Mouse (Mus musculus): Measurements from ENCODE around the gene Meiob. TPM values are rescaled to one million over a fixed set of nuclear protein-coding genes. Genes with fewer than 3 reads are reported as not detected.

The Meiob gene
- total RNA-seq, 2 experiments from 2014 or later, result not detected

DNA sequence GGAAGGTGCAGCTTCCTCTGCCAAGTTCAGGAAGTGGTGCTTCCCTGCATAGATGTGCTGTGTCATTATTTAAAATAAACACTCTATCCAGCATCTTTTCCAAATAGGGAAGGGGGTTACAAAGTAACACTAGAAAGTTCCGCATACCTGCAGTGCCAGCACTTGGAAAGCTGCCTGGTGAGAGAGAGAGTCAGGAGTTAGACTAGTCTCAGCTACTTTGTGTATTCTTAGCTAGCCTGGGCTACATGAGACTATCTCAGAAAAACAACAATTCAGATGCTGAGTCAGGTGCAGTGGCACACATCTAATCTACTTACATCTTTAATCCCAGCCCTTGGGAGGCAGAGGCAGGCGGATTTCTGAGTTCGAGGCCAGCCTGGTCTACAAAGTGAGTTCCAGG lies 57.7 kb downstream of the Meiob start:
- no peak for DNase-seq (ENCODE audit: low spot score in 2 of 2)
- intact Hi-C loops (cut with DNase I), result no loop called here

DNA sequence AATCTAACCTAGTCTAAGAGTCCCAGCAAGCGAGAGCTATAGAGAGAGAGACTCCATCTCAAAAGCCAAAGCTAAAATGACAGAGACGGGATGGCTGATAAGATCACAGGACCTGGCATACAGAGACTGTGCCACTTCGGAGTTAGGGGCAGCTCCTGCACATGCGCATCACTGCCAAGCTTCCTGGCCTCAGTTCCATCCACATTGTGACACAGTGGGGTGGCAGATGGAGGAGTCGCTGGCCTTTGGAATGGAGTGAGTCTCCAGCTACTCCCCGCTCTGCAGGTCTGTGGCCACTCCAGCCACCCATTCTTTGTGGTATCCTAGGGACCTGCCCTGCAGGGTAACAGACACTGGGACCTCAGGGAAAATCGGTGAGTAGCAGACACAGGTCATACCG lies 61.7 kb downstream of the Meiob start, which contains the start of gene Igfals:
TSS of gene Igfals (plus strand) at position 222 of the 400 bp plus-strand sequence.
- DNase-seq (ENCODE audit: low spot score in 2 of 2), result no peak
- intact Hi-C loops (cut with DNase I), result no loop called here

DNA sequence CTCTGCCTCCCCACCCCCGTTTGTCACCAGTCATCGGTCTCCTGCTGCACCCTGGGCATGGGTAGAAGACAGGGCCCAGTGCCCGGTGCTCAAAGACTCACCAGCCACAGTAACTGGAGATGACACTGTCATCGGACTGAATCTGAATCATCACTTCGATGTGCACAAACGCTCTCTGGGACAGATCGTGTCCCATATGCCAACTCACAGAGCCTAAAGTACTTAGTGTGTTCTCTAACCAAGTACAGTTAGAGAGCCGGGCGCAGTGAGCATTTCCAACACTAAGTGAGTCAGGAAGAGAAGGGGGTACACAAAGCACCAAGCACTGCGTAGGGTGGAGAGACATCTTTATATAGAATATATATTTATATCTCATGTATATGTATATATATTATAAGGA lies 63.8 kb downstream of the Meiob start:
- intact Hi-C loops (cut with DNase I), result no loop called here
- peak in 1 of 2 experiments; percentile 77 for DNase-seq (ENCODE audit: low spot score in 2 of 2)

DNA sequence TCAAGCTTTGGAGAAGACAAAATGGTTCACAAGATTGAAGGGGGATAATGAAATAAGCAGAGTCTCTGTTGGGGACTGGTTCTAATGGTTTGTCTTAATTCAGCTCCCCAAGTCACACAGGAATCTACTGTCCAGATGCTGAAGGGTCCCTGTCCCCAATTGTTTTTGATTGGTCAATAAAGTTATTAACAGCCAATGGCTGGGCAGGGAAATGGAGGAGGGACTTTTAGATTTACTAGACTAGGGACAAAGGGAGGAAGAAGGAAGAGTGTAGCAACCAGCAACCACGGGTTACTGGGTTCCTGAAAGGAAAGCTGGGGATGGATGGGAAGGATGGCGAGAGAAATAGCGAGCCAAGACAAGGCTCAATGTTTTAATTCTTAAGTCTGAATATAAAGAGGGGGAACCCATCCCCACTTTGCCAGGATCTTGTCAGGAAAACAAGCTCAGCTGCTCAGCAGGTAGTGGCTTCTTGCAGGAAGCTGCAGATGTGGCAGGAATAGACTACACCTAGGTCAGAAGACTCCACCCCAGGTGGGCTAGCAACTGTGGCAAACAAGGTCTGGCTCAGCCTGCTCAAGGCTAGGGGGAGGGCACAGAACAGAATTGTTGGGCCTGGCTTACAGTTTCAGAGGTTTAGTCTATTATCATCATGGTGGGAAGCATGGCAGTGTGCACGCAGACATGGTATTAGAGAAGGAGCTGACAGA lies 69.8 kb downstream of the Meiob start:
- DNase-seq (ENCODE audit: low spot score in 2 of 2), result no peak
- intact Hi-C loops (cut with DNase I), result no loop called here

DNA sequence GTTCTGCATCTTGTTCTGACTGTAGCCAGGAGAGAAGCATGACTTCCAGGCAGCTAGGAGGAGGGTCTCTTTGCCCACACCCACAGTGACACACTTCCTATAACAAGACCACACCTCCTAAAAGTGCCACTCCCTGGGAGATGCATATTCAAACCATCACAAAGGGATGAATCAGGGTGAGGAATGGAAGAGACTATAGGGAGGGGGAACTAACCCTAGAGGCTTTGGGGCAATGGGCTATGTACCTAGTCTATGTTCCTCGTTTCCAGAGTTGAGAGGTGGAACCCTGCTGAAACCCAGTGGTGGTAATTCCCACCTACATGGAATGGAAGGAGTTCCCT lies 70.3 kb downstream of the Meiob start:
- intact Hi-C loops (cut with DNase I), result no loop called here

DNA sequence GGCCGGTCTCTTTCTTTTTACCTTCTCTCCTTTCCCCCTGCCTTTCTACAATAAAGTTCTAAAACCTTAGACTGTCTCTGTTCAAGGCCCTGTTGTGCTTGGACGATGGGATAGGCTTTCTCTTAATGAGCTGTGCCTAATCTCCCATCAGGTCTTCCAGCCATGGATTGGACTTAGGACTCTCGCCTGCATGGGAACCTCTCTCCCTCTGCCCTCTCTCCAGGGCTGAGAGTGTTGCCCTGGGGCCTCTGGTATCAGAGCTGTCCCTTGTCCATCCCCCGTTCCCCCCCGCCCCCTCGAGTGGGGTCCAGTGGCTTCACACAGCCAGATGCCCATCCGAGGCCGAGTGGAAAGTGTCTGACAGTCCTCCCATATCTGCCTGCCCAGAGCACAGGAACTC lies 70.9 kb downstream of the Meiob start:
- no peak for DNase-seq (ENCODE audit: low spot score in 2 of 2)
- intact Hi-C loops (cut with DNase I), result no loop called here

More for the DNA sequence above, 70.3 kb downstream of the Meiob start:
- no peak for DNase-seq (ENCODE audit: low spot score in 2 of 2)

DNA sequence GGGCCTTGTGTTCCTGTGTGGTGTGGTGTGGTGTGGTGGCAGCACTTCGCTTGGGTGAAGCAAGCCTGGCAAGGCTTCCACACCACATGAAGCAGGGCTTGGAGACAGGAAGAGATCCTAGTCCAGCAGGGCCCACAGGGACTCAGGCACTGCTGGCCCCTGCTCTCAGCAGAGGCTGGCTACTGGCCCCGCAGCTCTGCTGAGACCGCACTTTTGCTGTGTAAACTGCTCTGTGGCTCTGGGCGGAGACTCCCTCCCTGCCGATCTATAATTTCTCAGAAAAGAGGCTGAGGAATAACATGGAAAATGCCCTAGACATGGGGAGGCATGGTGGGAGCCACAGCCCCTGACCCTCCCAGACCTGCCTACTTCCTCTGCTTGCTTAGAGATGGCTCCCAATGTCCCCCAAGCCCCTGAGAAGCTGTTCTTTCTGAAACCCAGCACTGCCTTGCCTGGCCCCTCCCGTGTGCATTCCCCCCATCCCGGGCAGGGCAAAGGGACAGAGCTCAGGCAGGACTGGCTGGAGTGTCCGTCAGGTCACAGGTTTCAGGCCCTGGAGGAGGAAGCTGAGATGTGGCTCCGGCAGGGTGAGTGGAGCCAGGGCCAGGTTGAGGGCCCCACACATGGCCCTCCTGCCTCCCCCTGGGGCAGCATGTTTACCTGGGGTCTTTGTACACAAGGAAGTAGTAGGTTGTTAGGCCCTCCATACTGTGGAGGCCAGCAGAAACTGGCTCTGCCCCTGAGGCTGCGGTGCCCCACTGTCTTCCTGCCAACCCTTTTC lies 73.4 kb downstream of the Meiob start:
- intact Hi-C loops (cut with DNase I), result no loop called here
- DNase-seq (ENCODE audit: low spot score in 2 of 2), result no peak

DNA sequence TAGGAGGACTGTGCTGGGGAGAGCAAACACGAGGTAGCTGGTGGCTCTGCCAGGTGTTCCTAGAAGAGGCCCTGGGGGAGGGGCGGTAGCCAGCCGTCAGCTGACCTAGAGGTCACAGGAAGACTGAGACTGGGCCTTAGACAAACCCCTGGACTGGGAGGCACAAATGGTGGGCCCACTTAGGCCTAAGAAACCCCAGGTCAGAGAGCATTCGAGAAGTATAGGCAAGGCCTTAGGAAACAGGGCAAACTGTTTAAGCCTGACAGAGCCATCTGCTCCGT lies 74.0 kb downstream of the Meiob start:
- DNase-seq (ENCODE audit: low spot score in 2 of 2), result no peak
- intact Hi-C loops (cut with DNase I), result no loop called here

DNA sequence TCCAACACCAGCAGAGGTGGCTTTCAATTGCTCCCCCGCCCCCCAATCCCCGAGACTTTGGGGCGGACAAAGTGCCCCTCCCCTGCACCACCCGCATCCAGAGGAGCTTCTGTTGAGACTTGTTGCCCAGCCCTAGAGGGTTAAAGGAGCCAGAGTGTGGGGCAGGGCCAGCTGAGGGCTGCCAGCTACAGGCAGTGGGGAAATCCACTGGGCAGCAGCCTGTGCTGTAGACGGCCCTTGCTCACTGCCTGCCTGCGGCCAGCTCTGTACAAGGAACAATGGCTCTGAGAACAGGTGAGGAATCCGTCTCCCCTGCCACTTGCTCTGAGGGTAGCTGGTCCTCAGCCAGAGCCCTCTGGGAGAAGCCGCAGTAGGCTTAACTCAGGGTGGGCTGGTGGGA lies 74.4 kb downstream of the Meiob start:
- intact Hi-C loops (cut with DNase I), result no loop called here
- no peak for DNase-seq (ENCODE audit: low spot score in 2 of 2)

DNA sequence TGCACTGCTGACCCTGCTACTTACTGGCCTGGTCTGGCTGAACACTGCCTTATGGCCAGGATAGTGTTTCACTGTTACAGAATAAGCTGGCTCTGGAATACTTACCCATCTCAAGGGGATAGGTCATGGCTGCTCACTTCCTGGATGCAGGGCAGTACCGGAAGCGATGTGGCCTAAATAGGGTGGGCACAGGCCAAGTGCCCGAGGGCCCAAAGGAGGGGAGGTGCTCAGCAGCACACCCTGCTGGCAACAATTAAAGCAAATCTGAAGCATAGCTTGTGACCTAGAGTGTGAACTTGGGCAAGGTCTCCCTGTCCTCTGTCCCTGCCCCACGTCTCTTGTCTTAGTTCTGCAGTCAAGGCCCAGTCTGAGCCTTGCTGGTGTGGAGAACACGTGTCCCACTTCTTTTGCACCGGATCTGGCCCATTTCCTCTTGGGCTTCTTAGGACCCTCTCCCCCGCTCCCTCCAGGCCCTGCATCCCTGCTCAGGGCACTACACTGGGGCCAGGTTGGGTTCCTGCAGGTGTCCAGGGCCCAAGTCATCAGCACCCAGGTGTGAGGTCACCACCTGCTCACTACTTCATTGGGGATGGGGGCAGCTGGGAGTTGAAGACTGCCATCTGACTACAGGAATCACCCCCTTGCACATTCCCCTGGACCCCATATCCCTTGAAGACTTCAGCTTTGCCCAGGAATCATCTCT lies 77.8 kb downstream of the Meiob start:
- DNase-seq (ENCODE audit: low spot score in 2 of 2), result no peak
- intact Hi-C loops (cut with DNase I), result loop anchor here (5.0 kb wide), 1 partner anchor 135 kb away; no protein-coding TSS in a partner anchor

DNA sequence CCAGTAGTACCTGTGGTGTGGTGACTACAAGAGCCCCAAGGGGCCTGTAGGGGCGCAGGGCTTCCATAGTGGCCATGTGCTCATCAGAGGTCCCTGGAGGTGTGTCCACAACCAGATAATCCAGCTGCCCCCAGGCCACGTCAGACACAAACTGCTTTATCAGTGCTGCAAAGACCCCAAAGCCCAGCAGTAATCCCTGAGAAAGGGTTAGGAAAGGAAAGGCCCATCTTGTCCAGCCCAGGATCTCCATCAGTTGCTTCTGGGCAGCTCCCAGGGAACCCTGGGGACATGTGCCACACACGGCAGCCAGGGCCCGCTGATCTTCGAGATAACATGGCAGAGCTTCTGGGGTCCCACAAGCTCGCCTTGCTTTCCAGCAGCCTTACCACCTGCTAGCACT lies 80.3 kb downstream of the Meiob start:
- no peak for DNase-seq (ENCODE audit: low spot score in 2 of 2)
- intact Hi-C loops (cut with DNase I), result loop anchor here (5.0 kb wide), 1 partner anchor 137 kb away; no protein-coding TSS in a partner anchor

DNA sequence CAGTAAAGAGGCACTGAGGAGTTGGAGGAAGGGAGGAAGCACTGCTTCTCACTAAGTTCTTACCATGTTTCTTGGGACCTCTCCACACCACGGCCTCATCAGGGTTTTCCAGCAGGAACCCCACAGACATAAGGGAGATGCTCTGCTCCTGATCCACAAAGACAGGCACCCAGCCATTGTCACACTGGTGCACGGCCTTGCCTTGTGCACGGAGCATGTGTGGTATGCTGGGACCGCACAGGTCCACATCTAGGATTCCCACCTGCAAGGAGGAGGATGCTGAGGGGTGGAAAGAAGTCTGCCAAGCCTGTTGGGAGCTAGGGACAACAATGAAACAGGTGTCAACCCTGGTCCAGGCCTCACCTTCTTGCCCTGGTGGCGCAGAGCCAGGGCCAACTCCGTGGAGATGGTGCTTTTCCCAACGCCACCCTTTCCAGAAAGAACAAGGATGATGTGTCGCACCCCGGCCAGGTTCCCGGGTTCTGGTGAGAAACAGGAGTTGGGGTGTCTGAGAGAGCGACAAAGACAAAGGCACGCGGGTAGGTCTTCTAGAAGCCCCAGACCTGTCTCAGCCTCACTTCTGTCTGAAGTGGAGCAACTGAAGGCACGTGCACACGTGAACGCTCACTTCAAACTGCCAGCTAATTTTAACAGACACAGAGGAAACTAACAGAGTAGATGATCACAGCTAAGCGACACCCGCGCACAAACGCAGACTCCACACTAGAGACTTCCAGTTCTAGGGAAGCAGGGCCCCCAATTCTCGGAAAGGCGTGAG lies 81.5 kb downstream of the Meiob start:
- DNase-seq (ENCODE audit: low spot score in 2 of 2), result no peak
- intact Hi-C loops (cut with DNase I), result no loop called here

DNA sequence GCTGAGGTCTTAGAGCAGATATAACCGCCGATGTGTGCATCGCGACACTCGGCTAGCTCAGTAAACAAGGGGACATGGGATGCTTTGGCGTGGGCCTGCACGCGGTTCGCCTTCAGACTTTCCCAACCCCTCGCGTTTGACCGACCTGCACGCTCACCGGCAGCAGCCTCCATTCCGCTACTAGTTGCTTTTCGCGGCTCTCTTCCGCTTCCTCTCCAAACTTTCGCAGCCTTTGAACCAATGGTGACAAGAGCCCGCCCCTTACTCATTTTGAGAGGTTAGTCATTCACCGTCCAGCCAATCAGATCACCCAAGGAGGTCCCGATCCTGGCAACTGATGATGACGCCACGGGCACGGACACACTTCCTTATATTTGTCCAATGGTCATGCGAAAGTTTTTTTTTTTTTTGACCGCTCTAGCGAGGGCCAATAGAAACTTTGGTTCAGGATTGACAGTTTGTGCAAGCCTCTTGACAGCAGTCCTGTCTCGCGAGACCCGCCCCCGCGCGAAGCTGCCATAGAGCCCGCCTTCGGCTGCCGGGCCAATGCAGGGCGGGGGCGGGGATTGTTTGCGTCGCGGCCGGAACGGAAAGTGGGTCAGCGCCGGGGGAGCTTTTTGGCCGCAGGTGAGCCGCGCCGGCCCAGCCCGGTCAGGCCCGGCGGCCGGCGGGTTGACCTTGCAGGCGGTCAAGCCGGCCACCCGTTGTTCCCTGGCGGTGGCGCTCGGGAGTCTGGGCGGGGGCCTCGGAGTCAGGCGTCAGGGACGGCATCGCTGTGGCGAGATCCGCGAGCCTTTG lies 82.2 kb downstream of the Meiob start, which contains the start of the genes Nubp2 and Spsb3:
TSS of gene Nubp2 (minus strand) at position 216 of the 798 bp plus-strand sequence.
TSS of gene Spsb3 (plus strand) at position 510 of the 798 bp plus-strand sequence.
- intact Hi-C loops (cut with DNase I), result no loop called here
- peak; percentile 99 to 100 for DNase-seq (ENCODE audit: low spot score in 2 of 2)

DNA sequence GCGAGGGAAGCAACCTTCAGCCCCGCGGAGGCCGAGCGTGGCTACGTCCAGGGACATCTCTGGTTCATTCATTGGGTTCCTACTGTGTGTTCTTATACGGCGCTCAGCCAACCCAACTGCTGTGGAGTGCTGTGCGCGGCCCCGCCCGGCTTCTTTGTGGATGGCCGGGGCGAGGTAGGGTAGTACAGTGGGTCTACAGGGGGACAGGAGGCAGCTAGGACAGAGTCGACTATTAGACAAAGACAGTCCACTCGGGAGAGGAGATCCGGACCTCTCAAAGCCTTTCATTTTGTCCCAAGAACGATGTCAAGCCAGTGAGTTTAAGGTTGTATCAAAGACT lies 82.8 kb downstream of the Meiob start:
- no peak for DNase-seq (ENCODE audit: low spot score in 2 of 2)
- intact Hi-C loops (cut with DNase I), result no loop called here

DNA sequence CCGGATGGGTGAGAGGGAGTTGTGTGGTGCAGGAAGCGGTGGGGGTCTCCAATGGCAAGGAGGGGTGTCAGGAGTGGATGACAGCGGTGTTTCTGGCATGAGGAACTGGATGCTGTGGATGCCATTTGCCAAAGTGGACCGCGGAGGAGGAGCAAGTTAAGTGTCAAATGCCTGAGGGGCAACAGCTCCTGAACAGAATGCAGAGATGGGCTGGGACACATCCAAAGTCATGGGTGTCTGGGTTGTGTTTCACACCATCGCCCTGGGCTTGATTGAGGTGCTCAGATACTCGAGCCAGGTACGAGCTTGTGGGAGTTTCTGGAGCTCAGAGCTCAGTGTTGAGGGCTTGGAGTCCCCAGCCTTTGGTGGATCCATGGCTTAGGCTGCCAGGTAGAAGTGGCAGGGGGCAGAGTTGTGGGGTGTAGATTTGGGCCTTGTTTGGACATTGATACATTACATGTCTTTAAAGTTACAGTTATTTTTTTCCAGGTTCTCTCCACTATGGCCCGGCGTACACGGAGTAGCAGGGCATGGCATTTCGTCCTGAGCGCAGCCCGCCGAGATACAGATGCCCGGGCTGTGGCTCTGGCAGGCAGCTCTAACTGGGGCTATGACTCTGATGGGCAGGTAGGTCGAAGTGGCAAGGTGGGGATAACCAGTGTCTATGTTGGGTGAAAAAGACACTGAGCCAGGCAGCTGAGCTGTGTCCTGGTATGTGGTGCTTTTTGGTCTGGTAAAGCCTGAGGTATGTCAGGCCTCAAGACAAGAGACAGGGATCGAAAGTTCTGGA lies 83.4 kb downstream of the Meiob start:
- intact Hi-C loops (cut with DNase I), result no loop called here
- no peak for DNase-seq (ENCODE audit: low spot score in 2 of 2)

DNA sequence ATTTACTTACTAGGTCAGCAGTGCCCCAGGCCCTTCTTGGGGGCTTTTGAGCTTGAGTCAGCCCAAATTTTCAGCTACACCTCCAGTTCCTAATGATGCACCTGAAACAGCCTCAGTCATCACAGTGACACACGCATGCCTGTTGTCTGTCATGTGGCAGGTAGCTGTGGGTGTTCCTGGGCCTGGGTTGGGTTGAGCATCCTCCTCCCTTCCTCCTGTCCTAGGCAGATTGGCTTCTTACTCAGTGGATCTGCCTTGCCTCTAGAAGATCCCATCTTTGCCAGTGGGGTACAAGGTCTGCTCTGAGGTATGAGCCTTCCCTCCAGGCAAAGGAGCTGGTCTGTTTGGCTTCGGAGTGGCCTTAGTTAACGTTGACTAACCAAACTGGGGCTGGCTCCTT lies 84.8 kb downstream of the Meiob start:
- intact Hi-C loops (cut with DNase I), result no loop called here
- DNase-seq (ENCODE audit: low spot score in 2 of 2), result no peak

All from left cerebral cortex, postnatal 14 days (tissue).